Mouse (Mus musculus): ENCODE results near the gene Lrrk1. TPM values are rescaled to one million over a fixed set of nuclear protein-coding genes. Genes with fewer than 3 reads are reported as not detected.

Lrrk1 gene
- polyA plus RNA-seq, 1 experiment from 2014 or later, result 6.9 TPM

DNA sequence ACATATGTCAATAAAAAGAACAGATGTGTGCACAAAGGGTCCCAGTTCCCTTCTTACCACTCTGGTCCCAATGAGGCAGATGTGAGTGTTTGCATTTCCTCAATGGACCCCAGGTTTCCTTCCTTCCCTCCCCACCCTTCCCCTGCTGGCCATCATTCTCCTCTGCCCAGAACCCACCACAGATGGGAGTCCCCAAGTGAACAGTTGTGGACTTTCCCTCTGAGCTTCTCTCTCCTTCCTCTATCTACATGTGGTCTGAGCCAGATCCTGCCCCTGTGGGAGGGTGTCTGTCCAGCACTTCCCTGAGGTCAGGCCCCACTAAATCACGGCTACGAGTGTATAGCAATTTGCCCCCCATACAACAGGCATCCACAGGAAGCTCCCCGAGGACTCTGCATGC lies 33.2 kb downstream of the Lrrk1 start:
- Histone ChIP-seq H3K9ac (replicated peaks) (no peak overlapping the region), H3K36me3 (no peaks in the 10 kb centered on the region), H3K9me3 (no peaks in the 10 kb centered on the region), H3K4me1 (no peaks in the 10 kb centered on the region), H3K27ac (replicated peaks) (no peak overlapping the region), H3K4me2 (replicated peaks) (no peak overlapping the region), H3K27me3 (no peaks in the 10 kb centered on the region), H3K4me3 (no peak overlapping the region)
- WGBS, result 64% methylated on average over 3 of the region's 3 CpGs
- ATAC-seq (ENCODE audit: low FRiP score, low read depth), result no peak

DNA sequence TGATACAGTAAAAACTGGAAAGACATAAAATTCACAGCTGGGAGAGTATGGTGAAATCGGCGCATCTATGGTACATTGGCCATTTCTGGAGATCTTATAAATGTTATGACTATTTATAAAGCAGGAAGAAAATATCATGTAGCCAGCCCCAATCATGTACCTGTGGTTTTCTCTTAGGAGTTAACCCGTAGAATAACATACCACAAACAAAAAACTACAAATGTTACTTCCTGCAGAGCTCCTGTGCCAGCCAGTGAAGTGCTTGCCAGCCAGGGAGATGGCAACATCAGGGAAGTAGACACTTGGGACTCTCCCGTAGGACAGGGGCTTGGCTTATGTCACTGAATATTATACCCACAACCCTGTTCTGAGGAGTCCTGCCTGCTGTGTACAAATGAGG lies 37.1 kb downstream of the Lrrk1 start:
- Histone ChIP-seq H3K4me2 (replicated peaks) (no peak overlapping the region), H3K36me3 (no peaks in the 10 kb centered on the region), H3K4me3 (no peak overlapping the region), H3K27ac (replicated peaks) (no peak overlapping the region), H3K27me3 (no peaks in the 10 kb centered on the region), H3K9ac (replicated peaks) (no peak overlapping the region), H3K4me1 (peaks cover 8% of the 10 kb centered on the region; the same call in 1 of the 2 replicates), H3K9me3 (no peaks in the 10 kb centered on the region)
- no peak for ATAC-seq (ENCODE audit: low FRiP score, low read depth)
- 90% methylated on average over 4 of the region's 4 CpGs for WGBS

DNA sequence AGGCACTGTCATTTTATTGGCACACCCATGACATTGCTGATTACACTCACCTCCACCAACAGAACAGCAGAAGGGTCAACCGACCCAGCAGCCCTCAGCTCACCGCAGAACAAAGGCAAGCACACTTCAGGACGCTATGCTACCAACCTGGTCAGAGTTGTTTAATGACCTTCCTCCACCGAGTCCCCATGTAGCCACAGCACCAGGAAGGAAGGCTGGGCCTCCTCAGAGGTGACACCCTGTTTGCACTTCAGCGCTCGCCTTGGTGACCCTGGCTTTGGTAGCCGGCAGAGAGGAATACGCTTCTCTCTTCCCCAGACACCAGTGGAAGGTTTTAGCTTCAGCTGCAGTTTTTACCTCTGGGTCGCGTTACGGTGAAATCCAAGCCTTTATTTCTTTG lies 38.5 kb downstream of the Lrrk1 start:
- Histone ChIP-seq H3K9me3 (no peaks in the 10 kb centered on the region), H3K4me1 (peaks cover 8% of the 10 kb centered on the region; the same call in 1 of the 2 replicates), H3K27ac (replicated peaks) (no peak overlapping the region), H3K27me3 (no peaks in the 10 kb centered on the region), H3K4me3 (no peak overlapping the region), H3K9ac (replicated peaks) (no peak overlapping the region), H3K36me3 (no peaks in the 10 kb centered on the region), H3K4me2 (replicated peaks) (no peak overlapping the region)
- WGBS, result 74% methylated on average over 11 of the region's 11 CpGs
- ATAC-seq (ENCODE audit: low FRiP score, low read depth), result no peak

DNA sequence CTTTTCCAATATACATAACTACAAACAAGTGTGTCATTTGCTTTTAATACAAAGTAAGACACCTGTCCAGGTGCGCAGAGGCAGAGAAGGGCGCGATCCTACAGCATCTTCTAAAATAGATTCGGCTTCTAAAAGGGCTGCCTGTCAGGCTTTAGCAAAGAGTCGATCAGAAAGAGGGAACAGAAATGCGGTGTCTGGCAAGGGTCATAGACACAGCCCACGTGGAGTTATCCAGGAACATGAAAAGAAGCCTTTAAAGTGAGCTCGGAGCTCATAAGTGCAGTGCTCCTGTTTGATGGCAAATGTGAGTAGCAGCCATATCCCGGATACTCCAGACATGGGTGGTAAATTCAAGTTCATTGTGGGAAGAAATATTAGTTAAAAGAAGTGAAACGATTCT lies 39.6 kb downstream of the Lrrk1 start:
- ATAC-seq (ENCODE audit: low FRiP score, low read depth), result no peak
- Histone ChIP-seq H3K36me3 (no peaks in the 10 kb centered on the region), H3K4me1 (peaks cover 8% of the 10 kb centered on the region; the same call in 1 of the 2 replicates), H3K27ac (replicated peaks) (no peak overlapping the region), H3K9me3 (no peaks in the 10 kb centered on the region), H3K4me2 (replicated peaks) (no peak overlapping the region), H3K27me3 (no peaks in the 10 kb centered on the region), H3K9ac (replicated peaks) (no peak overlapping the region), H3K4me3 (no peak overlapping the region)
- 87% methylated on average over 10 of the region's 10 CpGs for WGBS

DNA sequence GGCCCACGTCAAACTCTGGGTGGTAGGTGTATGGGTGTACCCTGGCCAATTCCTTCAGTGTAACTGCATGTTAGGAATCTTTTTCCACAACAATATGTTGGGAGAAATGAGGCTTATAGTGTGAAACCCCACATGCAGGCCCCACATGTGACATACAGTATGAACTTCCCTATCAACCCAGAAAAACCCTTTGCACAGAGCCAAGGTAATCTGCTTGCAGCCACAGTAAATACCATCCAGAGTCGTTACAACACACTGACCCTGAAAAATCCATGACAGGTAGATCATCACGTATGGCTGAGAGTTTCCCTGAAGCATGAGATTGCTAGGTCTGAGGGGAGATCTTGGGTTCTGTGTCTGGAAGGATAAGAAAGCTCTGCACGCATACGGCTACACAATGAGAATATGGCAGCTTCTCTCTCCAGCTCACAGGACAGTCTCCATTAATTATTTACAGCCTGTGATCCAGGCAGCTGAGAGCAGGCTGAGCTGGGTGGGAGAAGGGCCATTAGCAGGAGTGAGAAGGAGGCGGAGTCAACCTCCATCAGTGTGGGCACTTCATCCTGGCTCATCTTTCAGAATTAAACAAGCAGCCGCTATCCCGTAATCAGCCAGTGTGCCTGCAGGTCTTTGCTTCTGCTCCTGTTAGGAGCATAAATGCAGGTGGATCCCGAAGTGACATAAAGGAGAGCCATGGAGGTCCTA lies 41.0 kb downstream of the Lrrk1 start:
- 0 out of 2 replicates have a peak overlapping the region, but pooled peaks have one; percentile 1 for H3K9ac ChIP-seq (replicated peaks)
- H3K4me3 ChIP-seq, result no peak overlapping the region
- H3K9me3 ChIP-seq, result no peaks in the 10 kb centered on the region
- H3K36me3 ChIP-seq, result no peaks in the 10 kb centered on the region
- no peak overlapping the region for H3K4me2 ChIP-seq (replicated peaks)
- peak overlapping the region; percentile 46; the same call in 1 of the 2 replicates for H3K27ac ChIP-seq (replicated peaks)
- no peaks in the 10 kb centered on the region for H3K27me3 ChIP-seq
- peak; percentile 84 for ATAC-seq (ENCODE audit: low FRiP score, low read depth)
- peaks cover 8% of the 10 kb centered on the region; the same call in 1 of the 2 replicates for H3K4me1 ChIP-seq
- WGBS, result 55% methylated on average over 9 of the region's 9 CpGs

DNA sequence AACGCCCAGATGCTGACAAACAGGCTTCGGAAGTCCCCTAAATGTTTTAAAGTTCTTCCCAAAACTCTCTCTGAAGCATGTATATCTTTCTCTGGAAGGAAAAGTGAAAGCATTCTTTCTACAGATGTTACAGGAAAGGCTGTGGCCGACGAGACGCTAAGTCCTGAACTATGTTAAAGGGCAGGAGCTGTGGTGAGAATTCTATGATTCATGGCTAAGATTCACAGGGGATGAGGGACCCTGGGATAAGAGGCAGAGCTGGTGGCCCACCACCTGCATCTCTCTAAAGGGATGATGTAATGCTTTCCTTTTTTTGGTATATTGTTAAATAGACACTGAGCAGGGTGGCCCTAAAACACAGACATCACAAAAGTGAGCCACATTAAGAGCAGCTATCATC lies 44.8 kb downstream of the Lrrk1 start:
- Histone ChIP-seq H3K27ac (replicated peaks) (no peak overlapping the region), H3K27me3 (no peaks in the 10 kb centered on the region), H3K4me3 (no peak overlapping the region), H3K4me2 (replicated peaks) (no peak overlapping the region), H3K4me1 (peaks cover 8% of the 10 kb centered on the region; the same call in 1 of the 2 replicates), H3K9me3 (no peaks in the 10 kb centered on the region), H3K9ac (replicated peaks) (no peak overlapping the region), H3K36me3 (no peaks in the 10 kb centered on the region)
- ATAC-seq (ENCODE audit: low FRiP score, low read depth), result no peak
- 90% methylated on average over 5 of the region's 5 CpGs for WGBS

DNA sequence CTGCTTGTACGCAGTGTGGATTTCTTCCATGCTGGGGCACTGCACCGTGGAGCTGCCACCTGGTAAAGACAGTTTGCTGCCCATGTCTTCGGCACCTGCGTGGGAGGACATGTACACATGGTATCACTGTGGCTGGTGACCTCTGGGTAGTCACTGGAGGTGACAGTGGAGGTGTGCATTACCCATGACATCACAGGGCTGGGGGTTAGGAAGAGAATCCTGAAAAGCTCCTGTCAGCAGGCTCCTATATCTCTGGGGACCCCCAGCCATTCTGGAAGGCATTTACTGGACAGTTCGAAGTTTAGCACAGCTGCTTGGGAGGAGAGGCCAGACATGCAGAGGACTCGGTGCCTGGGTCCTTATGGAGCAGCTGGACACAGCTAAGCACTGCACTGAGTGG lies 45.3 kb downstream of the Lrrk1 start:
- Histone ChIP-seq H3K4me1 (peaks cover 8% of the 10 kb centered on the region; the same call in 1 of the 2 replicates), H3K27me3 (no peaks in the 10 kb centered on the region), H3K4me3 (no peak overlapping the region), H3K36me3 (no peaks in the 10 kb centered on the region), H3K9ac (replicated peaks) (no peak overlapping the region), H3K27ac (replicated peaks) (no peak overlapping the region), H3K9me3 (no peaks in the 10 kb centered on the region), H3K4me2 (replicated peaks) (no peak overlapping the region)
- no peak for ATAC-seq (ENCODE audit: low FRiP score, low read depth)
- 81% methylated on average over 6 of the region's 6 CpGs for WGBS

DNA sequence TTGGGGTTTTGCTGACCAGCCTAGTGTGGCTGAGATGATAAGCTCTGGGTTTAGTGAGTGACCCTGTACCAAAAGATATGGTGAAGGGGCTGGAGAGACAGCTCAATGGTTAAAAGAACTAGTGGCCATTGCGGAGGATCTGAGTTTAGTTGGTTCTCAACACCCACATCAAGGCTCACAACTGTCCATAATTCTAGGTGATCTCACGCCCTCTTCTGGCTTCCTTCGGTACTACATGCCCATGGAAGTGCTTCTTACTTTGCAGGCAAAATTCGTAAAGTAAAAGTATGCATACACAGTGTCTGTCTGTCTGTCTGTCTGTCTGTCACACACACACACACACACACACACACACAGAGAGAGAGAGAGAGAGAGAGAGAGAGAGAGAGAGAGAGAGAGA lies 45.8 kb downstream of the Lrrk1 start:
- peaks cover 5% of the 10 kb centered on the region; the same call in 1 of the 2 replicates for H3K4me1 ChIP-seq
- no peaks in the 10 kb centered on the region for H3K36me3 ChIP-seq
- no peaks in the 10 kb centered on the region for H3K27me3 ChIP-seq
- H3K4me3 ChIP-seq, result no peak overlapping the region
- no peak overlapping the region for H3K9ac ChIP-seq (replicated peaks)
- WGBS, result 43% methylated on average over 4 of the region's 4 CpGs
- H3K4me2 ChIP-seq (replicated peaks), result no peak overlapping the region
- no peak overlapping the region for H3K27ac ChIP-seq (replicated peaks)
- H3K9me3 ChIP-seq, result no peaks in the 10 kb centered on the region
- ATAC-seq (ENCODE audit: low FRiP score, low read depth), result no peak

DNA sequence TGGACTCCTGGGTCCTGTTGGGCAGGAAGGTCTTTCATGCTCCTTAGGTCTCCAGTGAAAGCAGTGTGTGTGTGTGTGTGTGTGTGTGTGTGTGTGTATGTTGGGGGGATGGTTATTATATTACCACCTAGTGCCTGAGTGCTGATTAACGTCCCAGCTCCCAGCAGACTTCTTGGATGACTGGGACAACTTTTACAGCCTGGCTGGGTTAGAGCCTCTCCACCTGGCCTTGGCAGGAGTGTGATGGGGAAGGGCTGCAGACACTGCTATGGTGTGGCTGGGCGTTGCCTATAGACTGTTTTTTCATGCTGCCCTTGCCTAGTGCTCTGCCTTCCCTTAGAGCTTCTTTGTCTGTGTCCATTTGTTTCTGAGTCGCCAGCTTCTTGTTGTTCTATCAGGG lies 48.1 kb downstream of the Lrrk1 start:
- Histone ChIP-seq H3K9ac (replicated peaks) (no peak overlapping the region), H3K4me2 (replicated peaks) (no peak overlapping the region), H3K4me3 (no peak overlapping the region), H3K4me1 (no peaks in the 10 kb centered on the region), H3K9me3 (no peaks in the 10 kb centered on the region), H3K27ac (replicated peaks) (no peak overlapping the region), H3K36me3 (no peaks in the 10 kb centered on the region), H3K27me3 (no peaks in the 10 kb centered on the region)
- WGBS, result 67% methylated on average over 3 of the region's 3 CpGs
- no peak for ATAC-seq (ENCODE audit: low FRiP score, low read depth)

DNA sequence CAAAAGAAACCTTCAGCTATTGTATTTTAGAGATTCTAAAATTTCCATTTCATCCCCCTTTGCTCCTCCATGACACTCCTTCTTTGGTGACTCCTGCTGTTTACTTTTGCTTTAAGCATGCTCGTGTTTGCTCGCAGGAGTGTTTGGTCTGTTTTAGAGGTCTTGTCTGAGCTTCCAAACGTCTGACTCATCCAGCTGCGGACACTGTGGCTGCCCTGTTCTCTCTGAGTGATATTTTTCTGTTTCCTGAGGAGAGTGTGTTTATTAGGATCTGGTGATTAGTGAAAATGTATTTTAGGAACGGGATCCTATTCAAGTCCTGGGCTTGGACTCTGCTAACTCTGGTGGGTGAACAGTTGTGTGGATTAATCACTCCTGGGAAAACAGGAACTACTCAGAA lies 48.5 kb downstream of the Lrrk1 start:
- H3K4me2 ChIP-seq (replicated peaks), result no peak overlapping the region
- H3K4me3 ChIP-seq, result no peak overlapping the region
- no peaks in the 10 kb centered on the region for H3K27me3 ChIP-seq
- no peak overlapping the region for H3K27ac ChIP-seq (replicated peaks)
- no peak for ATAC-seq (ENCODE audit: low FRiP score, low read depth)
- H3K9ac ChIP-seq (replicated peaks), result no peak overlapping the region
- no peaks in the 10 kb centered on the region for H3K36me3 ChIP-seq
- no peaks in the 10 kb centered on the region for H3K4me1 ChIP-seq
- H3K9me3 ChIP-seq, result no peaks in the 10 kb centered on the region
- WGBS, result 58% methylated on average over 5 of the region's 5 CpGs

DNA sequence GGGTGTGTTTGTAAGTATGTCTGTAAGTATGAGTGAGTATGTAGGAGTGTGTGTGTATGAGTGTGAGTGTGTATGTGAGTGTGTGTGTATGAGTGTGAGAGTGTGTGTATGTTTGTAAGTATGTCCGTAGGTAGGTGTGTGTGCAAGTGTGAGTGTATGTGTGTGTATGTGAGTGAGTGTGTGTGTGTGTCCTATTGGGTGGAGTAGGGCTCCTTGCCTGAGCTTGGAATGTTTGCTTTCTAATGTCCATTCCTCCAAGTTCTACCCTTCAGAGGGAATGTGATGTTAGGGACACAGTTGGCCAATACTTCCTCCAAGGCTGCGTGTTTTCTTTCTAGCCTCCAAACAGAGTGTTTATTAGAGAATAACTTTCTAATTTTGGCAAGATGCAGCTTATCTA lies 51.2 kb downstream of the Lrrk1 start:
- 93% methylated on average over 2 of the region's 2 CpGs for WGBS
- ATAC-seq (ENCODE audit: low FRiP score, low read depth), result no peak
- Histone ChIP-seq H3K9me3 (no peaks in the 10 kb centered on the region), H3K9ac (replicated peaks) (no peak overlapping the region), H3K36me3 (no peaks in the 10 kb centered on the region), H3K27me3 (no peaks in the 10 kb centered on the region), H3K4me1 (no peaks in the 10 kb centered on the region), H3K4me3 (no peak overlapping the region), H3K4me2 (replicated peaks) (no peak overlapping the region), H3K27ac (replicated peaks) (no peak overlapping the region)

DNA sequence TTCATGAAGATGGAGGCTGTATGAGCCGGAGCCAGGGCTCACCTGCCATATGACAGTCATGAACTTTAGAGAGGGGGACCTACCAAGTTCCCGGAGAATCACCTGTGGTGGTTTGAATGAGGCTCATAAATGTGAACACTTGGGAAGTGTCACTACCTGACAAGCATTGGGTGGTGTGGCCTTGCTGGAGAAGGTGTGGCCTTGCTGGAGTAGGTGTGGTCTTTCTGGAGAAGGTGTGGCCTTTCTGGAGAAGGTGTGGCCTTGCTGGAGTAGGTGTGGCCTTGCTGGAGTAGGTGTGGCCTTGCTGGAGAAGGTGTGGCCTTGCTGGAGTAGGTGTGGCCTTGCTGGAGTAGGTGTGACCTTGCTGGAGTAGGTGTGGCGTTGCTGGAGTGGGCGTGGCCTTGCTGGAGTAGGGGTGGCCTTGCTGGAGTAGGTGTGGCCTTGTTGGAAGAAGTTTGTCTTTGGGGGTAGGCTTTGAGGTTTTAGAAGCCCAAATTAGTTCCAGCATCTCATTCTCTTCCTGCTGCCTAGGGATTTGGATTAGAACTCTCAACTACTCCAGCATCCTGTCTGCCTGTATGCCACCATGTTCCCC lies 54.1 kb downstream of the Lrrk1 start:
- H3K4me1 ChIP-seq, result no peaks in the 10 kb centered on the region
- H3K9me3 ChIP-seq, result no peaks in the 10 kb centered on the region
- no peak overlapping the region for H3K4me2 ChIP-seq (replicated peaks)
- no peaks in the 10 kb centered on the region for H3K27me3 ChIP-seq
- no peak overlapping the region for H3K9ac ChIP-seq (replicated peaks)
- H3K4me3 ChIP-seq, result no peak overlapping the region
- ATAC-seq (ENCODE audit: low FRiP score, low read depth), result no peak
- WGBS, result 84% methylated on average over 4 of the region's 4 CpGs
- no peak overlapping the region for H3K27ac ChIP-seq (replicated peaks)
- H3K36me3 ChIP-seq, result no peaks in the 10 kb centered on the region

Data from midbrain, embryonic 12.5 days (tissue).